Mouse (Mus musculus) cerebellum, adult 2 months (tissue): ENCODE data around the gene Arl8b. TPM values are rescaled to one million over a fixed set of nuclear protein-coding genes. Genes with fewer than 3 reads are reported as not detected.

Source experiments
- DNase-seq, 2 experiments: peaks; one replicate each; pipeline ENCODE4 v3.0.0; 2021
- H3K27ac ChIP-seq: fragments of 200-500 bp; 2 replicates; pipeline ENCODE4 v1.5.1; 2012; ENCODE audit warnings: low read length, control low read depth, inconsistent platforms; ENCODE audit not compliant: insufficient read depth
- H3K27me3 ChIP-seq: fragments of 200-500 bp; 2 replicates; pipeline ENCODE4 v1.6.1; 2012; ENCODE audit warnings: inconsistent platforms, mild to moderate bottlenecking, low read length, moderate library complexity; ENCODE audit not compliant: control insufficient read depth, insufficient read depth
- H3K4me1 ChIP-seq: fragments of 200-500 bp; 2 replicates; pipeline ENCODE4 v1.6.1; 2011; ENCODE audit warnings: low read length; ENCODE audit not compliant: control insufficient read depth, insufficient read depth
- H3K4me3 ChIP-seq: fragments of 200-500 bp; replicated peaks from 2 replicates; pipeline ENCODE3; 2011; ENCODE audit warnings: mild to moderate bottlenecking, low read depth, low read length, control low read depth; ENCODE audit not compliant: insufficient read depth
- CTCF ChIP-seq: fragments of 200-500 bp; IDR thresholded peaks from 2 replicates; pipeline ENCODE4 v1.5.1; 2011; ENCODE audit warnings: low read depth, mild to moderate bottlenecking, control low read depth, low read length, moderate library complexity, borderline replicate concordance; ENCODE audit not compliant: insufficient read depth
- POLR2A ChIP-seq: fragments of 200-500 bp; IDR thresholded peaks from 2 replicates; pipeline ENCODE4 v1.6.1; 2011; ENCODE audit warnings: low read length, control low read depth, borderline replicate concordance; ENCODE audit not compliant: insufficient read depth
- WGBS: fragments of 180-500 bp; shearing (Covaris S2); methylation state at CpG from one replicate; pipeline ENCODE4 v1.1.7; 2018; 5-methylcytosine and 5-hydroxymethylcytosine counted together
- polyA plus RNA-seq: library from polyadenylated mRNA; depleted of rRNA; stranded (reverse); fragments of >200 nt; gene quantifications from 2 replicates; pipeline ENCODE4 v1.2.3, GENCODE M21; 2012

The Arl8b gene
- polyA plus RNA-seq, 1 experiment = 77.9 TPM

- TF ChIP-seq CTCF (no peak), POLR2A (no peak)
- Histone ChIP-seq H3K27me3 (no peaks in the 10 kb centered on the region), H3K27ac (no peak overlapping the region), H3K4me1 (peaks cover 7% of the 10 kb centered on the region; the same call in 1 of the 2 replicates), H3K4me3 (no peak overlapping the region)
- no peak for DNase-seq
- 93% methylated on average over 1 of the region's 1 CpGs for WGBS
These were observed 49.3 kb downstream of the Arl8b start for GRCm38 (mm10) chr6:108832170-108832569.

GRCm38 (mm10) chr6:108832989-108833388 lies 50.1 kb downstream of the Arl8b start:
- TF ChIP-seq CTCF (no peak), POLR2A (no peak)
- H3K27me3 ChIP-seq = no peaks in the 10 kb centered on the region
- H3K27ac ChIP-seq = no peak overlapping the region
- 94% methylated on average over 6 of the region's 6 CpGs for WGBS
- no peak for DNase-seq
- no peak overlapping the region for H3K4me3 ChIP-seq
- peaks cover 7% of the 10 kb centered on the region; the same call in 1 of the 2 replicates for H3K4me1 ChIP-seq

GRCm38 (mm10) chr6:108833963-108834697 lies 51.2 kb downstream of the Arl8b start:
- Histone ChIP-seq H3K27ac (no peak overlapping the region), H3K4me1 (peaks cover 7% of the 10 kb centered on the region; the same call in 1 of the 2 replicates), H3K4me3 (no peak overlapping the region), H3K27me3 (no peaks in the 10 kb centered on the region)
- WGBS = 87% methylated on average over 8 of the region's 8 CpGs
- no peak for TF ChIP-seq CTCF
- no peak for TF ChIP-seq POLR2A
- no peak for DNase-seq

- H3K4me1 ChIP-seq = no peaks in the 10 kb centered on the region
- 84% methylated on average over 16 of the region's 16 CpGs for WGBS
- H3K27me3 ChIP-seq = no peaks in the 10 kb centered on the region
- H3K27ac ChIP-seq = no peak overlapping the region
- DNase-seq = no peak
- no peak for TF ChIP-seq POLR2A
- no peak for TF ChIP-seq CTCF
- no peak overlapping the region for H3K4me3 ChIP-seq
These were observed 53.1 kb downstream of the Arl8b start for GRCm38 (mm10) chr6:108835765-108836691.

GRCm38 (mm10) chr6:108837081-108837480 lies 54.2 kb downstream of the Arl8b start:
- TF ChIP-seq CTCF (no peak), POLR2A (no peak)
- WGBS = 95% methylated on average over 4 of the region's 4 CpGs
- no peak for DNase-seq
- Histone ChIP-seq H3K27ac (no peak overlapping the region), H3K4me1 (no peaks in the 10 kb centered on the region), H3K27me3 (no peaks in the 10 kb centered on the region), H3K4me3 (no peak overlapping the region)

GRCm38 (mm10) chr6:108837958-108838357 lies 55.1 kb downstream of the Arl8b start:
- no peak overlapping the region for H3K4me3 ChIP-seq
- H3K27ac ChIP-seq = no peak overlapping the region
- DNase-seq = no peak
- 94% methylated on average over 4 of the region's 4 CpGs for WGBS
- no peaks in the 10 kb centered on the region for H3K4me1 ChIP-seq
- H3K27me3 ChIP-seq = no peaks in the 10 kb centered on the region
- TF ChIP-seq POLR2A = no peak
- TF ChIP-seq CTCF = no peak

- Histone ChIP-seq H3K27me3 (no peaks in the 10 kb centered on the region), H3K27ac (no peak overlapping the region), H3K4me1 (no peaks in the 10 kb centered on the region), H3K4me3 (no peak overlapping the region)
- no peak for DNase-seq
- WGBS = 87% methylated on average over 4 of the region's 4 CpGs
- no peak for TF ChIP-seq CTCF
- TF ChIP-seq POLR2A = no peak
These were observed 56.5 kb downstream of the Arl8b start for GRCm38 (mm10) chr6:108839432-108839831.
